Mouse (Mus musculus): ENCODE data around the gene Mdh2.

The Mdh2 gene

DNA sequence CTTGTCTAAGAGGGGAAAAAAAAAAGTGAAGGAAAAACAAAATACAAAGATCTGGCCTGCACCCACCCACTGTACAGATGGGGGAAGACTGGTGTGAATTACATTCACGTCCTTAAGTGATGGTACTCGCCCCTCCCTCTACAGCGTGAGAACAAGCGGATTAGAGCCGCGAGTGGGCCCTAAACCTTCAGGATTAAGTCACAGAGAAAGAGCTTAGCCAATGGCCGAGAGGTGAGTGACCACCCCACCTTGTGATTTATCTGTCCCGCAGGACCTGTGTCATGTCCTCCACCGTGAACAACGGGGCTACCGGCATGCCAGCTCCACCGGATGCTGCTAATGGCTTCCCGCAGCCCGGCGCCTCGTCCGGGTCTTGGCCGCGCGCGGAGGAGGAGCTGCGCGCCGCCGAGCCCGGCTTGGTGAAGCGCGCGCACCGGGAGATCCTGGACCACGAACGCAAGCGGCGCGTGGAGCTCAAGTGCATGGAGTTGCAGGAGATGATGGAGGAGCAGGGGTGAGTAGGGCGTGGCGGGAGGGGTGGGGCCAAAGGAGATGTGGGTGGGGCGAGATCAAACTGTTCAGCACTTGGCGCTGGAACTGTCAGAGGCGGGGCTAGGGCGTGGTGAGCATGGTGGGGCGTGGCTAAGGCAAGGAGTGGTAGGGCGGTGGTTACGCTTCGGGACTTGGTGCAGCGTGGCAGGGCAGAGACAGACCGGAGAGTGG is 56.6 kb downstream of the Mdh2 start:
- DNase-seq (ENCODE audit: low read depth, low spot score) = peak; percentile 85

DNA sequence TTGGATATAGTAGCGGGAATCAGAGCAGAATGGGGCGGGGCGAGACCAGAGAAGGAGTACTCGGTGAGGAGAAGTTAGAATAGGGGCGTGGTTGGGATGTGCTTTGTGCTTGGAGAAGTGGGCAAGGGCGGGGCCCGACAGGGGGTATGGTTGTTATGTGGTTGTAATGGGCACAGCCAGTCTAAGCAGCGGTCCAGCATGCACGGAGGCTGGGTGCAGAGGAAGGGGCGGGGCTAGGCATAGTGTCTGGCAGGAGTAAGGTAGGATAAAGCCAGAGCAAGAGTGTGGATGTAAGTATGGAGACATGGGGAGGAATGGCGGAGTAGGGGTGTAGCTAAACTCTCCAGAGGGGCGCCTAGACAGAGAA is 57.2 kb downstream of the Mdh2 start:
- no peak for DNase-seq (ENCODE audit: low read depth, low spot score)

- no peak for DNase-seq (ENCODE audit: low read depth, low spot score)
These were observed 57.7 kb downstream of the Mdh2 start for GRCm38 (mm10) chr5:135835981-135836380.

Measured in CD4-positive, CD25-positive, alpha-beta regulatory T cell, adult 2 months (primary cell).